Mouse (Mus musculus) heart, adult 2 months (tissue): Measurements from ENCODE around the gene Rin2.

ENCODE experiments used
- CTCF ChIP-seq: fragments of 200-600 bp; IDR thresholded peaks from 2 replicates; pipeline ENCODE4 v1.8.1; 2022; ENCODE audit warnings: antibody characterized with exemption, mild to moderate bottlenecking, moderate library complexity
- EP300 ChIP-seq: fragments of 200-500 bp; IDR thresholded peaks from 2 replicates; pipeline ENCODE4 v1.6.1; 2011; ENCODE audit warnings: low read depth, low read length, control low read depth; ENCODE audit not compliant: insufficient read depth
- POLR2A ChIP-seq: fragments of 200-500 bp; IDR thresholded peaks from 2 replicates; pipeline ENCODE4 v1.6.1; 2011; ENCODE audit warnings: mild to moderate bottlenecking, low read depth, low read length, control low read depth; ENCODE audit not compliant: insufficient read depth

DNA sequence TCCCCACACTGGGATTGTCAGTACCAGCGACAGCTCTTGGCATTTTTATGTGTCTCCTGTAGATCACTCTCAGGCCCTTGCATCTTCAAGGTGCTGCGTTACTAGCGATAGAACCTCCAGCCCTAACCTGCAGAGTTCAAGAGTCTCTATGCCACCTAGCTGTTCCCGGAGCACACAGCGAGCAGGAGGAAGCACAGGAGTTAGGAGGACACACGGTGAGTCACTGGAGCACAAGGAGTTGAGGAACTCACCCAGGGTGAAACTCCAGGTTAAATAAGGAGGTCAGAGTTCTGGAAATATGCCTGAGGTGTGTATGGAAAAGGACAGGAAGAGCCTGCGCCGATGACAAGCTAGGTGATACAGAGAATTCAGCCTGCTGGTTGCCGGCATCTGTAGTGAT is 5.7 kb downstream of the Rin2 start:
- TF ChIP-seq CTCF (no peak), EP300 (no peak), POLR2A (no peak)
